Mouse (Mus musculus): Measurements from ENCODE around the gene St6galnac6. TPM values are rescaled to one million over a fixed set of nuclear protein-coding genes. Genes with fewer than 3 reads are reported as not detected.

St6galnac6 gene
- polyA plus RNA-seq, 1 experiment: 0.89 TPM

DNA sequence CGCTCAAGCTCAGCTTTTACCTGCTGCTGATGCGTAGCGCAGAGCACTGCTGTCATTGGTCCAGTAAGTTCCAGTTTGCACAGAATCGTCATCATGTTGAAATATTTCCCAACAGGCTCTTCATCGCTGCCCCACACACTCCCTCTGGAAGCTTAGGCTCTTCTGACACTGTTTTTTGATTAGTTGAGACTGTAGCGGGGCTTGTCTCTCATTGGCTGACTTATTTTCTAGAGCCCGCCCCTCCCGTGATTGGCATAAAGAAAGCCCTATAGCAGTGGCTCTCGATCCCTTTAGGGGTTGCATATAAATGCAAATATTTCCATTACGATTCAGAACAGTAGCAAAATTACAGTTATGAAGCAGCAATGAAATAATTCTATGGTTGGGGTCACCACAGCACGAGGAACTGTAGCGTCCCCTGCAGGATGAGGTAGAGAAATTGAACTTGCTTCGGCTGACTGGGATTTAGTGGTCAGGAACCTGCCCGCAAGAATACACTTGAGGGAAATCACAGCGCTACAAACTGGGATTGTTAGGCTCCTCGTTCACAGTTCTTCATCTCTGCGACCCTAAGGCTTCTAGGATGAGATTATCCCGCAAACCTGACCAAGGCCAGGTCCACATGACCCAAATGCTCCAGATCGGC, 17.9 kb upstream of the St6galnac6 start:
- Histone ChIP-seq H3K9me3 (ENCODE audit: control insufficient read depth, low read length) (no peaks in the 10 kb centered on the region), H3K27me3 (ENCODE audit: control insufficient read depth) (peaks cover 40% of the 10 kb centered on the region), H3K4me1 (ENCODE audit: control insufficient read depth) (peaks cover 30% of the 10 kb centered on the region), H3K36me3 (ENCODE audit: control insufficient read depth) (no peaks in the 10 kb centered on the region), H3K4me3 (replicated peaks) (peak overlapping the region; percentile 29)
- TF ChIP-seq GATA1 (IDR thresholded peaks at IDR 0.05; ENCODE audit: low read length): no peak
- no peak for TF ChIP-seq TAL1 (IDR thresholded peaks at IDR 0.05; ENCODE audit: low read length)

- Histone ChIP-seq H3K9me3 (ENCODE audit: control insufficient read depth, low read length) (no peaks in the 10 kb centered on the region), H3K4me1 (ENCODE audit: control insufficient read depth) (peaks cover 45% of the 10 kb centered on the region), H3K4me3 (replicated peaks) (peak overlapping the region; percentile 50), H3K27me3 (ENCODE audit: control insufficient read depth) (peaks cover 34% of the 10 kb centered on the region), H3K36me3 (ENCODE audit: control insufficient read depth) (no peaks in the 10 kb centered on the region)
- TF ChIP-seq TAL1 (IDR thresholded peaks at IDR 0.05; ENCODE audit: low read length) (no peak), GATA1 (IDR thresholded peaks at IDR 0.05; ENCODE audit: low read length) (no peak)
Observed at GRCm38 (mm10) chr2:32582830-32583799, 16.4 kb upstream of the St6galnac6 start.

- H3K9me3 ChIP-seq (ENCODE audit: control insufficient read depth, low read length): no peaks in the 10 kb centered on the region
- H3K36me3 ChIP-seq (ENCODE audit: control insufficient read depth): no peaks in the 10 kb centered on the region; the same call in 1 of the 2 replicates
- TF ChIP-seq TAL1 (IDR thresholded peaks at IDR 0.05; ENCODE audit: low read length) (no peak), GATA1 (IDR thresholded peaks at IDR 0.05; ENCODE audit: low read length) (no peak)
- peaks cover 14% of the 10 kb centered on the region for H3K27me3 ChIP-seq (ENCODE audit: control insufficient read depth)
- H3K4me3 ChIP-seq (replicated peaks): no peak overlapping the region
- peaks cover 56% of the 10 kb centered on the region for H3K4me1 ChIP-seq (ENCODE audit: control insufficient read depth)
Observed at GRCm38 (mm10) chr2:32585149-32585714, 14.3 kb upstream of the St6galnac6 start.

- no peak for TF ChIP-seq GATA1 (IDR thresholded peaks at IDR 0.05; ENCODE audit: low read length)
- TF ChIP-seq TAL1 (IDR thresholded peaks at IDR 0.05; ENCODE audit: low read length): no peak
- no peaks in the 10 kb centered on the region; the same call in 1 of the 2 replicates for H3K36me3 ChIP-seq (ENCODE audit: control insufficient read depth)
- peak within 1 kb of the TSS; percentile 62 for H3K4me3 ChIP-seq (replicated peaks)
- H3K9me3 ChIP-seq (ENCODE audit: control insufficient read depth, low read length): no peaks in the 10 kb centered on the region
- H3K4me1 ChIP-seq (ENCODE audit: control insufficient read depth): peaks cover 49% of the 10 kb centered on the region
- H3K27me3 ChIP-seq (ENCODE audit: control insufficient read depth): peaks cover 7% of the 10 kb centered on the region
Observed at GRCm38 (mm10) chr2:32586871-32587351, 12.6 kb upstream of the St6galnac6 start, which contains the start of gene St6galnac4. Gene St6galnac4, plus strand, starts transcription at chr2:32587095.

DNA sequence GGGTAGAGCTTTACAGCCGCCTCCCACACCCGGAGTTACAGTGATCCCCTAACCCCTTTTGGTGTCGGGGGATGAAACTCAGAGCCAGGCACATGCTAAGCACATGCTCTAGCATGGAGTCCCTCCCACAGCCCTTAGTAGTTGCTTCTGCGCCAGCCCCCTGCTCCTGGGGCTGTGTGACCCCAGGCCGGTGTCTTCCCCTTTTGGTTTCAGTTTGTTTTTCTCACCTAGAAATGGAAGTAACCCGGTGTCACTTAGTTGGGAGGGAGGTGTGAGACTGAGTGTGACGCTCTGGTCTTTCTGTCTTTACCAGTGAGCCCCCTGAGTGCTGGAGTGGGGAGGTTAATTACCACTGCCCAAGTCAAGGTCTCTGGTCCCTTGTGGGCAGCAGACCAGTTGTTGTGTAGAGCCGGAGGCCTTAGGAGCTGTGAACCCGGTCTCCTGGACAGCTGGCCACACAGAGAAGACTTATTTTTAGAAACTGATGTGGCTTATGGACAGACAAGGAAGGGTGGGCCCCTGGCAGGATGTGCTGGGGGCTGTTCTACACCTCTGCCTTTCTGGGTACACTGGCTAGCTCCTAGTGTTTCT, 11.7 kb upstream of the St6galnac6 start:
- peaks cover 6% of the 10 kb centered on the region for H3K27me3 ChIP-seq (ENCODE audit: control insufficient read depth)
- H3K4me1 ChIP-seq (ENCODE audit: control insufficient read depth): peaks cover 48% of the 10 kb centered on the region
- peak overlapping the region; percentile 62 for H3K4me3 ChIP-seq (replicated peaks)
- no peak for TF ChIP-seq TAL1 (IDR thresholded peaks at IDR 0.05; ENCODE audit: low read length)
- no peaks in the 10 kb centered on the region; the same call in 1 of the 2 replicates for H3K36me3 ChIP-seq (ENCODE audit: control insufficient read depth)
- no peaks in the 10 kb centered on the region for H3K9me3 ChIP-seq (ENCODE audit: control insufficient read depth, low read length)

- TF ChIP-seq TAL1 (IDR thresholded peaks at IDR 0.05; ENCODE audit: low read length) (no peak), GATA1 (IDR thresholded peaks at IDR 0.05; ENCODE audit: low read length) (no peak)
- no peaks in the 10 kb centered on the region for H3K9me3 ChIP-seq (ENCODE audit: control insufficient read depth, low read length)
- no peaks in the 10 kb centered on the region for H3K27me3 ChIP-seq (ENCODE audit: control insufficient read depth)
- peaks cover 5% of the 10 kb centered on the region for H3K36me3 ChIP-seq (ENCODE audit: control insufficient read depth)
- H3K4me1 ChIP-seq (ENCODE audit: control insufficient read depth): peaks cover 34% of the 10 kb centered on the region
- H3K4me3 ChIP-seq (replicated peaks): no peak overlapping the region
Observed at GRCm38 (mm10) chr2:32589213-32589795, 10.2 kb upstream of the St6galnac6 start.

DNA sequence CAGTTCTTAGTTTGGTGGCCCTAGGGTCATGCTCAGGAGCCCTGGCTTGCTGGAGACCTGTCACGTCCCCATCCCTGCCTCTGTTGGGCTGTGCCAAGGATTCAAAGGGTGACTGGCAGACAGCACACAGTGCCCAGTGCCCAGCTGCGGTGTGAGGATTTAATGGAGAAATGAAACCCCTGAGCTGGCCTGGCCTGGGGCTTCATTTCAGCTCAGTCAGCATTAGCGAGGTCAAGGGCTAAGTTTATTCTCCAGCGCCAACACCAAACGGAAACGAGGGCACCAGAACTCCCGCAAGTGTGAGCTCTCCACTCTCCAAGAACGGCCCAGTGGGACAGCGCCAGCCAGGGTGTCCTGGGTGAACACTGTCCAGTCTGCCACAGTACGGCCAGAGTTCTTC, 9.3 kb upstream of the St6galnac6 start:
- Histone ChIP-seq H3K36me3 (ENCODE audit: control insufficient read depth) (peaks cover 6% of the 10 kb centered on the region), H3K27me3 (ENCODE audit: control insufficient read depth) (no peaks in the 10 kb centered on the region), H3K9me3 (ENCODE audit: control insufficient read depth, low read length) (no peaks in the 10 kb centered on the region), H3K4me3 (replicated peaks) (no peak overlapping the region), H3K4me1 (ENCODE audit: control insufficient read depth) (peaks cover 33% of the 10 kb centered on the region)
- TF ChIP-seq GATA1 (IDR thresholded peaks at IDR 0.05; ENCODE audit: low read length) (no peak), TAL1 (IDR thresholded peaks at IDR 0.05; ENCODE audit: low read length) (no peak)

DNA sequence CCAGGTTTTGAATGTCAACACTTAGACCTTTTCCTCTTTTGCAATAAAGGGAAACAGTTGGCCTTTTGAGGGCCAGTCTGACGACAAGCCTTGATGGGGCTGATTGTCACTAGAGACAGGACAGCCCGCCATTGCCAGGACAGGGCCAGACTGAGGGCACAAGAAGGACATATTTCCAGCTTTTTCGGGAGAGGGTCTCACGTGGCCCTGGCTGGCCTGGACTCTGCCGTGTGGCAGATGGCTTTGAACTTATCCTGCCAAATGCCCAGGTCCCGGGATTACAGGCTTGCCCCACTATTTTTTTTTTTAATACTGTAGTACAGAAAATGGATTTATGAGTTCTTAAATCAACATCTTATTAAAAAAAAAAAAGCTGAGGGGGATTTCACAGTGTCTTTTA, 8.3 kb upstream of the St6galnac6 start:
- Histone ChIP-seq H3K4me1 (ENCODE audit: control insufficient read depth) (peaks cover 30% of the 10 kb centered on the region), H3K27me3 (ENCODE audit: control insufficient read depth) (no peaks in the 10 kb centered on the region), H3K36me3 (ENCODE audit: control insufficient read depth) (peaks cover 6% of the 10 kb centered on the region)

More for the DNA sequence above, 8.3 kb upstream of the St6galnac6 start:
- Histone ChIP-seq H3K4me3 (replicated peaks) (no peak overlapping the region), H3K9me3 (ENCODE audit: control insufficient read depth, low read length) (no peaks in the 10 kb centered on the region)
- TF ChIP-seq TAL1 (IDR thresholded peaks at IDR 0.05; ENCODE audit: low read length) (no peak), GATA1 (IDR thresholded peaks at IDR 0.05; ENCODE audit: low read length) (no peak)

All from erythroblast, embryonic 14.5 days (primary cell).